Mouse (Mus musculus) c-Kit-positive CD71-negative TER-119-negative erythroid progenitor cells, embryonic 14.5 days (primary cell): ENCODE results near the gene Ces2a.

Experiments used
- DNase-seq: peaks from one replicate; pipeline ENCODE4 v3.0.0-alpha.2; 2013; ENCODE audit warnings: low read depth

Gene Ces2a

DNA sequence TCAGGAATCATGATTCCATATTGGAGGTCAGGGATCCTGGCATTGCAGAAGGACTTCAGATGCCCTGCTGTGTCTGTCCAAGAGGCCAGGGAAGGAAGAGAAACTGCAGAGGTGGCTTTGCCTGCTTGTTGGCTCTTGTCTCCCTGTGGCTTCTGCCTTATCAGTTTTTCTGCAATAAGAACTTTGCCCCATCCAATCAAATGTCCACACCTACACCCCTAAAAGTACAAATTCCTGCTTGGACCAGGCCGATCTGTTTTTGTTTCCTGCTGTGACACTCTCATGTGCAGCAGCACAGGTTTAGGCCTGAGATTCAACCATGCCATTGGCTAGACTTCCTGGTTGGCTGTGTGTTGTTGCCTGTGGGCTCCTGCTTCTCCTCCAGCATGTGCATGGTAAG is at the start of gene Ces2a:
Ces2a (plus strand) TSS at position 251 of the 400 bp plus-strand sequence.
- no peak for DNase-seq

DNA sequence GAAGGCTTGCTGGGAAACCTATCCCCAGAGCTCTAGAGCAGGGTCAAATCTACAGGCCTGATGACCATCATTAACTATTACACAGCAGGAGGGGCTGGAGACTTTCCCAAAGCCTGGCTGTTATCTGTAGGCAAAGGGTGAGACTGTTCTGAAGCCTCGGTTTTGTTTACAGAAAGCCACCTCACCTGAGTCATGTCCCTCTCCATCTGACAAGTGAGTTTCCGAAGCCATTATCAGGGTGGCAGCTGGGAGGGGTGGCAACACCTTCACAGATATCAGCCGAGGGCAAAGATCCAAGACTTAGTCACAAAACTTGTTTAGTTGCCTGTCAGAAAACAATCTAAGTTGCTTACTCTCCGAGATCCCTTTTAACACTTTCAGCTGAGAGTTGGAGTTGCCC is 45.4 kb upstream of the Ces2a start:
- DNase-seq, result no peak

DNA sequence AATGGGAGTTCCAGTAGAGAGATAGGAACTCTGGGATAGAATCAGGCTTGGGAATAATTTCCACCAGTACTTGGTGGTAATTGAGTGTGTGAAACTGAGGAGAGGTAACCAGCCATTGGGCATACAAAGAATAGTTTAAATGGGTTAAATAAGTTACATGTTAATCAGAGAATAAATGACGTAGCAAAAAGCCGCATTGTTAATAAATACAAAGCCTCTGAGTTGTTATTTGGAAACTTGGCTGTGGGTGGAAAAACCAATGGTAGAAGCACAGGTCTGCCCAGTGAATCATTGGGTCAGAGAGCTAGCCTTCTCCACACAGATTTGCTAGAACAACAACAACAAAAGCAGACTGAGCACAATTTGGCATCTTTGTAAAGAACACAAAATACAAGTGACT is 35.2 kb upstream of the Ces2a start:
- DNase-seq, result no peak

GRCm38 (mm10) chr8:104701900-104702299 is 31.9 kb upstream of the Ces2a start:
- no peak for DNase-seq

- DNase-seq, result no peak
Observed at GRCm38 (mm10) chr8:104721166-104721565, 12.6 kb upstream of the Ces2a start.

- DNase-seq, result no peak
Observed at GRCm38 (mm10) chr8:104731451-104731850, 2.4 kb upstream of the Ces2a start.

DNA sequence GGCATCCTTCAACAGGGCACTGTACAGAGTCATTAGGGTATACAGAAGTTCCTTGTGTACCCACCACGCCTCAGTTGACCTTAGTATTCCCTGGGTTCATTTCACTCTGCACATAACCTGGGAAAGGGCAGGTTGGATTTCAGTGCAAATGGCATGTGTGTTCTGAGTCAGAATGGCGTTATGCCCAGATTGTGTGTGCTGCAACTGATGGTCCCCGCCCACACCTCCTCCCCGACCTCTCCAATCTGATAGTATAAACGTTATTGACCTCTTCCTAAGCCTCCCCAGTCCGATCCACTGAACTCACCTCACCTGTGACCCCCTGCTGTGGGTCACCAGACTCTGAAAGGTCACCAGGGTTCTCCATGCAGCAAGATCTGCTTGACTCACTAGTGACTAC is 1.8 kb upstream of the Ces2a start:
- no peak for DNase-seq

DNA sequence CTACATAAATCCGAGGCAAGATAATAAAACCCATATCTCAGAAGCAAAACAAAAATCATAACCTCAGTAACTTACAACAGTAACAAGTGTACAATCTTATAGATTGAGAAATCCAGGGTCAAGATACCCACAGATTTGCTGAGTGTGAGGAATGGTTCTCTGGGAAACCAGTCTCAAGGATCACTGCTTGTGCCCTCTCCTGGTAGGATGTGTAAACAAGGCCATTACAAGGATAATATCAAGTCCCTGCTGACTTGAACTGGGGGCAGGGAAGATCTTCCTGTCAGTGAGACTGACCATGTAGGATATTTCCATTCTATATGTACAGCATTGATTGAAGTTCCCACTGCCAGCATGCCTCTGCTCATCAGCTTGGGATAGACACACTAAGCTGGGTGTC is 8.2 kb downstream of the Ces2a start:
- DNase-seq, result no peak

- DNase-seq, result no peak
Observed at GRCm38 (mm10) chr8:104743410-104743809, 9.6 kb downstream of the Ces2a start.

DNA sequence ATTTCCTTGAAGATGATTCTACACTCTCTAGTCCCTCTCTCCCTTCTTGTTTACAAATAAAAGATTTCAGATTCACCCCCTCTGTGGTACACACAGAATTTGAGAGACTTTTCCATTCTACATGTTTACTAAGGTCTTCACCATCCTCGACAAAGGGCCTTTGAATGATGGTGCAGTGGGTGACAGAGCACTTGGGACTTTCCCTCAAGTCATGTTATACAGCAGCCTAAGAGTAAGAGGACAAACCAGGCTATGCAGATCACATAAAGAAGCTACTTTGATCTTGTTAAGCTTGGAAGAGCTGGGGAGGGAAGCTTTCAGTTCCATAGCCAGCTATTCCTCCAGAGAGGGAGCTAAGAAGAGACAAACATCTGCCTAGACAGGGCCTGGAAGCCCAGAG is 19.0 kb downstream of the Ces2a start:
- no peak for DNase-seq

DNA sequence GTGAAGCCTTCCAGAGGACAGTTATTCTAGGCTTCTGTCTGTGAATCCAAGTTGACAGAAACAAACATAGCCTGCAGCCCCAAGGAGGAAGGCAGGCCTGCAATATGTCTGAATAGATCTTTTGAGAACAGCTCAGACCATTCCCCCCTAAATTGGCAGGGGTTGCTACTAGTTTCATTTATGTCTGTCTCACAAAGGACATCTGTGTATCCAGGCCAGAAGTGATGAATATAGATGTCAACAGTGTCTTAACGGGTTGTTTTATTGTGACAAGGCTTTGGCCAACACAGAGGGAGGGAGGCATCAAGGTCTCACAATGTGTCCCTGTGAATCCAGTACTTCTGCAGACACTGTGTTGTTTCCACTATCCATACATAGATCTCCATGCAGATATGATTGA is 23.8 kb downstream of the Ces2a start:
- no peak for DNase-seq

DNA sequence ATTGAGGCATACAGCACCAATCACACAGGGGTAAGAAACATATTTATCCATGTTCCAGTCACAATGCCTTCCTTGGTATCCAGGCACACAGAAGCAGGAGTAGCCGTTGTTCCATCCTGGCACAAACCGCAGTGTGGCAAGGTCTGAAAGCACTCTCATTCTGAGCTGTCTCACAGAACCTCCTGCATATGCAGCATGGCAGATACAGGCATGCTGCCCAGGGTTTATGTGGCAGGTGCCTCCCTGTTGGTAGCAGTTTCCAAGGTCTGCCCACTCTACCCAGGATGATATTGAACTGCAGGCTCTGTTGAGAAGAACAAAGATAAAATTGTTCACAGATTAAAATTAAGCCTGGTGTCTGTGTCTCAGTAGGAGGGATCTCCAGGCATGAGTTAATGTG is 24.4 kb downstream of the Ces2a start:
- no peak for DNase-seq

DNA sequence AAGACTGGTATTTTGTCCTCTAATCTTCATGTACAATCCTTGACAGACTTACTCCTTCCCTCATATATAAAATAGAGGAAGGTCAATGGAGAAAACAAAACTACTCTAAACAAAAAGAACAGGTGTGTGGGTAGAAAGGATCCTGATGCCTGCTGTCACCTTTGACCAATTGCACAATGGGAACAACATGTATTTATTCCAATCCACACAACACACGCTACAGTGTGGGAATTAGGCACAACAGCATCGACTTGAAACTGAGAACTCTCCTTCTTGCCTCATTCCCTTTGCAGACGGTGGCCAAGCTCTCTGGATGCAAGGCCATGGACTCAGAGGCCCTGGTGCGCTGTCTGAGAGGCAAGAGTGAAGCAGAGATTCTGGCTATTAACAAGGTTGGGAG is 27.3 kb downstream of the Ces2a start:
- DNase-seq, result no peak

GRCm38 (mm10) chr8:104766485-104766884 is 32.7 kb downstream of the Ces2a start:
- DNase-seq, result no peak

DNA sequence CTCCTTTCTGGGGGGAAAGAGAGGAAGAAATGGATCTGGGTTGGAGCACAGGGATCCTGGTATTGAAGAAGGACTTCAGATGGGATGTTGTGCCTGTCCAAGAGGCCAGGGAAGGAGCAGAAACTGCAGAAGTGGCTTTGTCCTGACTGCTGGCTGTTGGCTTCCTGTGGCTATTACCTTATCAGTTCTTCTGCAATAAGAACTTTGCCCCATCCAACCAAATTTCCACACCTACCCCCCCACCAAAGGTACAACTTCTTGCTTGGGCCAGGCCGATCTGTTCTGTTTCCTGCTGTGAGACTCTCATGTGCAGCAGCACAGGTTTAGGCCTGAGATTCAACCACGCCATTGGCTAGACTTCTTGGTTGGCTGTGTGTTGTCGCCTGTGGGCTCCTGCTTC is 36.6 kb downstream of the Ces2a start:
- DNase-seq, result no peak

- peak; percentile 3 for DNase-seq
Observed at GRCm38 (mm10) chr8:104787049-104787448, 53.2 kb downstream of the Ces2a start.

- no peak for DNase-seq
Observed at GRCm38 (mm10) chr8:104788929-104789328, 55.1 kb downstream of the Ces2a start.

DNA sequence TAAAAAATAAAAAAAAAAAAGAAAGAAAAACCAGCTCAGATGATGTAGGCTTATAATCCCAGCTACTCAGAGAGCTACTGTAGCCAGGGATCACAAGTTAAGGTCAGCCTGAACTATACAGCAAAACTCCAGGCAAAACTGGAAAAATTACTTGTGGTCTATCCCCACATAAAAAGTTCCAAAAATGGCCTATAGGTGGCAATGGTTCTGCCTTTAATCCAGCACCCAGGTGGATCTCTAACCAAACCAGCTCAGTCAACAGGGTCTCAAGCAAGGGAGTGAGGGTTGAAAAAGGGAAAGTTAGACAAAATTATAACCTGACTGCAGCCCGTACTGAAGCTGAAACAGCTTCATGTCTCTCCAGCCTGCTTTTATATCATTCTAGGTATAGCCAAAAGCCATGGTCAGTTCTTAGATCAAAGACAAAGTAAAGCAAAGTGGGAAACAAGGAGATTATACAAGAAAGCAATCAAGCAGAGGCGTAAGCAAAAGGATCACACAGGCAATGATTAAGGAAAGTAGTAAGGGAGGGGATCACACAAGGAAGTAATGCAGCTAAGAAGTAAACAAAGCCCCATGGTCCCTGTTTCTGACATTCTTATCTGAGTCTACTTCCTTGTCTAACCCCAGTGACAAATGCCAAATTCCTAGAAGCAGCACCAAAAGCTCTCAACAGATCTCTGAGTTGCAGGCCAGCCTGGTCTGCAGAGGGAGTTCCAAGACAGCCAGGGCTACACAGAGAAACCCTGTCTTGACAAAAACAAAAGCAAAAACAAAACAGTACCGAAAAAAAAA is 56.3 kb downstream of the Ces2a start:
- DNase-seq, result peak; percentile 18
